Mouse (Mus musculus) thymus, postnatal 25 days (tissue): Measurements from ENCODE around the gene Pnkd.

Experiments
- DNase-seq: peaks from one replicate; pipeline ENCODE4 v3.0.0; 2022

Gene Pnkd

GRCm38 (mm10) chr1:74390924-74391748 is 106.4 kb downstream of the Pnkd start, which contains the start of gene Ctdsp1:
Gene Ctdsp1 (plus strand): TSS chr1:74391509.
- peak; percentile 94 for DNase-seq

- DNase-seq, result peak; percentile 83
Measured at GRCm38 (mm10) chr1:74391844-74392441, 107.2 kb downstream of the Pnkd start.

DNA sequence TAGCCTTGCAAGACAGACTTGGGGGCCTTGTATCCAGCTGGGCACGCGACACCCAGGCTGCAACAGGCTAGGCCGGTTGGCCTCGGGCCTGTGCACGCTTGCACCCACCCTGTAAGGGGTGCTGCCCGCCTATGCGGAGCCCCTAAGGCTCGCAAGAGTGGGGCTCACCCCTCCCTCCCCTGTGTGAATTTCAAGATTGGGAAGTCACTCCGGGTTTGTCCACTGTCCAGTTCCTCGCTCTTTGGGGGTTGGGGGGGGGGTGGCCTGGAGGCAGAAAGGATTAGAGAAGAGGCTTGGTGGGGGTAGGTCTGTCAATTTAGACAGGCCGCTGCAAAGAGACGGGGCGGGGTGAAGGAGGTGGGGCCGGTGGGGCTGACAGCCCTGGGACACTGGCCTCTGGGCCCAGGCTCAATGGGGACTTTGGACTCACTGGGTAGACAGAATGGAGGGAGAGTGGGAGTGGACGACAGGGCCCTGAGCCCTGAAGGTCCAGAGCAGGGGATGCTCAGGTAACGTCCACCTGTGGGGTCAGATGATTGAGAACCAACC is 107.8 kb downstream of the Pnkd start:
- no peak for DNase-seq

GRCm38 (mm10) chr1:74393010-74393409 is 108.3 kb downstream of the Pnkd start:
- no peak for DNase-seq

GRCm38 (mm10) chr1:74393697-74394096 is 109.0 kb downstream of the Pnkd start:
- DNase-seq, result no peak

GRCm38 (mm10) chr1:74394311-74394710 is 109.6 kb downstream of the Pnkd start:
- DNase-seq, result no peak

- DNase-seq, result no peak
Measured at GRCm38 (mm10) chr1:74394858-74395257, 110.1 kb downstream of the Pnkd start.

GRCm38 (mm10) chr1:74395290-74395689 is 110.6 kb downstream of the Pnkd start:
- no peak for DNase-seq

DNA sequence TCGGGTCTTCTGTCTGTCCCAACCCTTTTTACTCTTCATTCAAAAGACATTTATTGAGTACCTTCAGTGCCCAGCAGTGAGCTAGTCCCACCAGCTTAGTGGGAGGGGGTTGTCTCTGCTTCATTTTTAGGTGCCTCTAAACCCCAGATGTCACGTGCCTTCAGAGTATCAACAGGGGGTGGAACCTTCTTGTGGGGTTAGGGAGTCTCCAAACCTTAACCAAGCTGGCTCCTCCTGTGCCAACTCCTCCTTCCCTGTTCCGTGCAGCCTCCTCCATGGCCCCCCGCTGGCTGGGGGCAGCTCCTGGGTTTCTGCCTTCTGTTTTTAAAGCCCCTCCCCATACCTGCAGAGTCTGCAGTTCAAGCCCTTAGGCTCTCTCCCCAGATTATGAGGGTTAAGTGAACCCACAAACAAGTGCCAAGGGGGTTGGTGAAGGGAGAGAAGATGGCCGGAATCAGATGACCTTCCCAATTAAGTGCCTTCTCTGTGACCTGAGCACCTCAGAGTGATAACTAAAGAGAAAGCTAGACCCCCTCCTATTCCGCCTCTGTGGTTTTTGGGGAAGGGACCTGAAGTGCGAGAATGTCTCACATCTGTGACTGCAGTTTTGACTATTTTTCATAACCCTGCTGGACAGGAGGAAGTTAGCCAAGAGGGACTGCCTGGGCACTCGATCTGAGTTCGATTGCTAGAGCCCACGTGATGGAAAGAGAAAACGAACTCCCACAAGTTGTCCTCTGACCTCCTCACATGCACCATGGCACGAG is 111.9 kb downstream of the Pnkd start:
- peak; percentile 13 for DNase-seq

DNA sequence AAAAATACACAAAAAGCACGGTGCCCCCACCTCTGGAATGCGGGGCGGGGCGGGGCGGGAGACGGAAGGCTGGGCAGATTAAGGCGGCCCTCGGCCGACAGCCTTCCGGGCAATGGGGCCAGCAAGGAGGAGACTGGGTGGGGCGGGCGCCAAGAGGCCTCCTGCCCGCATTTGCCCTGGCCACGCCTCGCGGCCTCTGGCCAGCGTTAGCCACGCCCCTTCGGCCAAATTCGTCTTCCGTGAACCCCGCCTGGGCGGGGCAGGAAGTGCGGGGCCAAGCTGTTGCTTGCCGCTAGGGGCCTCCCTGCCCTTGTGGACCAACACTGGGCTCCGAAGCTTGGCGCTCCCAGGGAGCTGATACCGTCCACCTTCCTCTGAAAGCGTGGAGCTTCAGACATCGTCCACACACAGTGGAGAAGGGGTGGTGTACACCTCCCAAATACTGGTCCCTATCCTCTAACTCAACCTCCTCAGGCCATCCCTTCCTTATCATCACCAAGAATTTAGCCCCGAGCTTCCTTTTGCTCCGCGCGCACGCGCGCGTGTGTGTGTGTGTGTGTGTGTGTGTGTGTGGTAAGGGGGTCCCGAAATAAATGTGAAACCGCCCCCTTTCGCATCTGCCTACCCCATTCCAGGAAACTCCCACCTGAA is 112.7 kb downstream of the Pnkd start:
- DNase-seq, result peak; percentile 87

GRCm38 (mm10) chr1:74397919-74398451 is 113.3 kb downstream of the Pnkd start:
- peak; percentile 82 for DNase-seq

DNA sequence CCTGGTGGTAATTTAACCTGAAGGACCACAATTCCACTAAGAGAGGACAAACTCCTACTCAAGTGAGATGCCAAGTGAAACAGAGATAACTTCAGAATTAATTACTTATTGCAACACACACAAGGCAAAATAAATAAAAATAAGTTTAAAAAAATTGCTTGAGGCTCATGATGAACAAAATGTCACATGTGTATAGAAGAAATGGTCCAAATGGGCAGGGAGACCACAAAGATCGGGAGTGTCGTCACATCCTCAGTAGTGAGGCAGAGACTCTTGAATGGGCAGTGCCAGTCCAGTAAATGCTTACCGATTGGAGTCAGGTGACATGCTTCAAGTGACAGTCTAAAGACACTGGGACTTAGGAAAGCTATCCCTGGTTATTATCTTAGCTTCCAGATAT is 115.8 kb downstream of the Pnkd start:
- DNase-seq, result no peak

DNA sequence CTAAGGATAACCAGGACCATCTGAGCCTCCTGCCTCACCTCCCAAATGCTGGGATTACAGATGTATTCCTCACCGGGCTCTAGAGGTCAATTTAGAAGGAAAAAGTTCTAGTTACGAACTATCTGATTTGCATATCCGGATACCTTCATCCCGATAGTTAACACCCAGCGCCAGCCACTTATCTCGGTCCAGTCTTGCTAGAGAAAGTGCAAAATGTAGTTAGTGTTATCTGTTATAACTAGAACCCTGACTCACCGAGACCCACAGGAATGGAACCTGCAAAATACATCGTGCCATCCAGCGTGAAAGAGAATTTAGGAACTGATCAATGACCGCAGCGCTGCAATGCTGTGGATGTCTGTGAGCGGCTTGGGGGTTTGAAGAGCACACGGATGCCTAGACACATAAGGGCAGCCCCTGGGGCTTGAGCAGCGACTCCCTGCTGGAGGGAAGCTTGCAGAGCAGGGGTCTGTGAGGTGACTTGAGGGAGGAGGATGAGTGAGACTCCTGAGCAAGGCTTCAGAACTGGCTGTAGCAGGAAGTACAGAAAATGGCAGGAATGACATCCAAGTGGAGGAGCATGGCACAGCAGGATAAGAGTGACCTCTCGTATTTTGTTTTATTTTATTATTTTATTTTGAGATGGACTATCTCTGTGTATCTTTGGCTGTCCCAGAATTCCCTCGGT is 116.4 kb downstream of the Pnkd start:
- DNase-seq, result no peak
